Mouse (Mus musculus) kidney, postnatal 14 days (tissue): ENCODE data around the gene Serpina9.
"Not testable (repeated sequence)": the region's sequence is repeated elsewhere in the genome, so short reads cannot be mapped to it uniquely, and the experiment has no call there.

Experiments
- DNase-seq: peaks from one replicate; pipeline ENCODE4 v3.0.0; 2022; ENCODE audit warnings: mixed read lengths

The Serpina9 gene

GRCm38 (mm10) chr12:103989514-103989767 lies 24.1 kb downstream of the Serpina9 start:
- no peak for DNase-seq

GRCm38 (mm10) chr12:103988754-103989513 lies 24.6 kb downstream of the Serpina9 start:
- DNase-seq, result peak; percentile 24

- DNase-seq, result no peak
Observed at GRCm38 (mm10) chr12:103985868-103986267, 27.7 kb downstream of the Serpina9 start.

- peak; percentile 26 for DNase-seq
Observed at GRCm38 (mm10) chr12:103984935-103985334, 28.6 kb downstream of the Serpina9 start.

GRCm38 (mm10) chr12:103981646-103982360 lies 31.8 kb downstream of the Serpina9 start:
- no peak for DNase-seq

- DNase-seq, result no peak
Observed at GRCm38 (mm10) chr12:103978294-103978693, 35.3 kb downstream of the Serpina9 start.

- DNase-seq, result peak; percentile 12
Observed at GRCm38 (mm10) chr12:103977846-103978245, 35.7 kb downstream of the Serpina9 start.

GRCm38 (mm10) chr12:103977060-103977459 lies 36.5 kb downstream of the Serpina9 start:
- no peak for DNase-seq

- no peak for DNase-seq
Observed at GRCm38 (mm10) chr12:103971080-103971479, 42.5 kb downstream of the Serpina9 start.

GRCm38 (mm10) chr12:103969577-103970116 lies 43.9 kb downstream of the Serpina9 start:
- no peak for DNase-seq

GRCm38 (mm10) chr12:103966761-103967160 lies 46.8 kb downstream of the Serpina9 start:
- DNase-seq, result no peak

GRCm38 (mm10) chr12:103963288-103963687 lies 50.3 kb downstream of the Serpina9 start:
- DNase-seq, result no peak

- no peak for DNase-seq
Observed at GRCm38 (mm10) chr12:103962860-103963259, 50.7 kb downstream of the Serpina9 start.

- DNase-seq, result no peak
Observed at GRCm38 (mm10) chr12:103962337-103962736, 51.2 kb downstream of the Serpina9 start.

GRCm38 (mm10) chr12:103961716-103962115 lies 51.8 kb downstream of the Serpina9 start:
- DNase-seq, result no peak

GRCm38 (mm10) chr12:103958798-103959197 lies 54.8 kb downstream of the Serpina9 start, which contains the start of gene Serpina1e:
TSS of gene Serpina1e (minus strand) at chr12:103958975.
- no peak for DNase-seq

GRCm38 (mm10) chr12:103956555-103956954 lies 57.0 kb downstream of the Serpina9 start:
- not testable (repeated sequence) for DNase-seq

GRCm38 (mm10) chr12:103952972-103953371 lies 60.6 kb downstream of the Serpina9 start:
- not testable (repeated sequence) for DNase-seq

- DNase-seq, result no peak
Observed at GRCm38 (mm10) chr12:103946243-103946642, 67.3 kb downstream of the Serpina9 start.
